15 mouse cellular contexts compared by ENCODE assay signal in the genomic region with DNA sequence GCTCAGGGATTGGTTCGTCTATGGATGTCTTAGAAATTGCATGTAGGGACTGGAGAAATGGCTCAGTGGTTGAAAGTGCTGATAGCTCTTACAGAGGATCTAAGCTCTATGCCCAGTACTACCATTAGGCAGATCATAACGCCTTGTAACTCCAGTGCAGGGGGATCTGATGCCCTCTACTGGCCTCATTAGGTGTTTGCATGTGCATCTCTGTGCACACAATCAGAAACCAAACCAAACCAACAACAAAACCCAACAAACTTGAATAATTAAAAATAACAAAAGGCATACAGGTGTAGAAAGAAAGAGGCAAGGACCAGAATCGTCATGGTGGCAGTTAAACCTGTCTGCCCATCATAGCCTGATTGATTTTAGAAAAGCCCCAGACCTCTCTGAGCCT.
DNase-seq lines count a peak whose midpoint lies in the region; ATAC-seq and TF ChIP-seq lines count a peak whose summit lies in the region.
"Had no signal": no experiment of that assay in that cellular context is flagged by ENCODE, and none has a peak within 500 bp of the region (broad histone marks: within the 10 kb centered on the region; RNA-seq: fewer than 3 reads in every experiment).

No protein-coding gene starts in this region.

- no peaks in the 10 kb centered on the region for H3K27me3 ChIP-seq in intestine, postnatal 0 days (replicated peaks; ENCODE audit: control insufficient read depth, insufficient read depth, low read length)
- no peaks in the 10 kb centered on the region for H3K27me3 ChIP-seq in intestine, embryonic 15.5 days (replicated peaks)
- H3K27me3 ChIP-seq in midbrain, embryonic 11.5 days (ENCODE audit: control insufficient read depth, insufficient read depth, low read length) = no peaks in the 10 kb centered on the region
- H3K27me3 ChIP-seq in midbrain, embryonic 16.5 days (ENCODE audit: control insufficient read depth, insufficient read depth, low read depth, low read length) = no peaks in the 10 kb centered on the region
- H3K27me3 ChIP-seq: neural tube, embryonic 12.5 days had no signal

- no peak overlapping the region for H3K4me2 ChIP-seq in intestine, postnatal 0 days (replicated peaks; ENCODE audit: low read depth)
- no peak overlapping the region for H3K4me2 ChIP-seq in intestine, embryonic 15.5 days (replicated peaks)
- no peak overlapping the region for H3K4me2 ChIP-seq in midbrain, embryonic 11.5 days
- H3K4me2 ChIP-seq in midbrain, embryonic 16.5 days (ENCODE audit: low read length) = no peak overlapping the region
- H3K4me2 ChIP-seq: neural tube, embryonic 12.5 days had no signal

- peak; percentile 84 for DNase-seq in midbrain, embryonic 11.5 days (ENCODE audit: low spot score, missing footprints)
- DNase-seq in embryo, embryonic 10.5 days (ENCODE audit: low spot score) = peak; percentile 47
- no peak for DNase-seq in left cerebral cortex, adult 9 months (ENCODE audit: low spot score in 2 of 2)
- no peak for DNase-seq in right cerebral cortex, adult 18-20 months
- DNase-seq in cerebellum, adult 11-12 months = no peak
- DNase-seq: adrenal gland, postnatal 36 days; cerebellum, postnatal 10 days; heart, postnatal 4 days; kidney, postnatal 4 days; left cerebral cortex, postnatal 4 days; right cerebral cortex, postnatal 14 days had no signal

- H3K27ac ChIP-seq in intestine, postnatal 0 days (ENCODE audit: low read depth, low read length) = no peak overlapping the region
- no peak overlapping the region for H3K27ac ChIP-seq in intestine, embryonic 15.5 days
- H3K27ac ChIP-seq in midbrain, embryonic 11.5 days (ENCODE audit: low read depth, low read length) = no peak overlapping the region
- no peak overlapping the region for H3K27ac ChIP-seq in midbrain, embryonic 16.5 days (ENCODE audit: low read length)
- H3K27ac ChIP-seq: neural tube, embryonic 12.5 days had no signal

- H3K36me3 ChIP-seq in intestine, postnatal 0 days (ENCODE audit: control insufficient read depth, insufficient read depth) = no peaks in the 10 kb centered on the region
- no peaks in the 10 kb centered on the region for H3K36me3 ChIP-seq in intestine, embryonic 15.5 days
- no peaks in the 10 kb centered on the region for H3K36me3 ChIP-seq in midbrain, embryonic 11.5 days (ENCODE audit: control insufficient read depth, insufficient read depth, low read length)
- H3K36me3 ChIP-seq in midbrain, embryonic 16.5 days (ENCODE audit: control insufficient read depth, insufficient read depth, low read length) = no peaks in the 10 kb centered on the region
- H3K36me3 ChIP-seq: neural tube, embryonic 12.5 days had no signal

- WGBS in intestine, postnatal 0 days = 64% methylated on average over 3 of the region's 3 CpGs
- 63% methylated on average over 3 of the region's 3 CpGs for WGBS in intestine, embryonic 15.5 days
- WGBS in midbrain, embryonic 11.5 days = 65% methylated on average over 3 of the region's 3 CpGs
- 53% methylated on average over 3 of the region's 3 CpGs for WGBS in midbrain, embryonic 16.5 days

- no peaks in the 10 kb centered on the region for H3K9me3 ChIP-seq in intestine, postnatal 0 days (ENCODE audit: control insufficient read depth)
- H3K9me3 ChIP-seq in intestine, embryonic 15.5 days = no peaks in the 10 kb centered on the region
- no peaks in the 10 kb centered on the region for H3K9me3 ChIP-seq in midbrain, embryonic 11.5 days (ENCODE audit: control insufficient read depth, low read length)
- no peaks in the 10 kb centered on the region for H3K9me3 ChIP-seq in midbrain, embryonic 16.5 days (replicated peaks; ENCODE audit: control insufficient read depth, low read length, poor library complexity, severe bottlenecking)
- H3K9me3 ChIP-seq: neural tube, embryonic 12.5 days had no signal

- peak; percentile 70 for TF ChIP-seq CTCF in intestine, postnatal 0 days (IDR thresholded peaks at IDR 0.05; ENCODE audit: low read depth)

- no peaks in the 10 kb centered on the region for H3K4me1 ChIP-seq in intestine, postnatal 0 days (replicated peaks; ENCODE audit: control insufficient read depth, insufficient read depth, low read length)
- peaks cover 4% of the 10 kb centered on the region; the same call in 1 of the 2 replicates for H3K4me1 ChIP-seq in intestine, embryonic 15.5 days (replicated peaks)
- no peaks in the 10 kb centered on the region for H3K4me1 ChIP-seq in midbrain, embryonic 11.5 days (ENCODE audit: control insufficient read depth, insufficient read depth, low read length)
- H3K4me1 ChIP-seq in midbrain, embryonic 16.5 days (ENCODE audit: control insufficient read depth, insufficient read depth, low read length) = no peaks in the 10 kb centered on the region
- H3K4me1 ChIP-seq: neural tube, embryonic 12.5 days had no signal

- H3K4me3 ChIP-seq in intestine, postnatal 0 days (ENCODE audit: low read depth, low read length) = no peak overlapping the region
- no peak overlapping the region for H3K4me3 ChIP-seq in intestine, embryonic 15.5 days (replicated peaks)
- no peak overlapping the region for H3K4me3 ChIP-seq in midbrain, embryonic 11.5 days (ENCODE audit: low read depth, low read length)
- H3K4me3 ChIP-seq in midbrain, embryonic 16.5 days (ENCODE audit: low read depth, low read length) = no peak overlapping the region
- H3K4me3 ChIP-seq: neural tube, embryonic 12.5 days had no signal

- no peak for ATAC-seq in intestine, postnatal 0 days
- no peak for ATAC-seq in intestine, embryonic 15.5 days
- ATAC-seq in midbrain, embryonic 11.5 days (ENCODE audit: low FRiP score) = no peak
- no peak for ATAC-seq in midbrain, embryonic 16.5 days

- no peak overlapping the region for H3K9ac ChIP-seq in intestine, postnatal 0 days (ENCODE audit: low read depth, low read length)
- H3K9ac ChIP-seq in intestine, embryonic 15.5 days = no peak overlapping the region
- no peak overlapping the region for H3K9ac ChIP-seq in midbrain, embryonic 11.5 days (ENCODE audit: low read length)
- H3K9ac ChIP-seq in midbrain, embryonic 16.5 days (ENCODE audit: low read depth, low read length) = no peak overlapping the region
- H3K9ac ChIP-seq: neural tube, embryonic 12.5 days had no signal

Comparison
In these comparisons a context has a peak if more than half of its experiments do, and no peak if none do; other contexts are left out.
1. DNase-seq: peak in midbrain, embryonic 11.5 days (single experiment) and embryo, embryonic 10.5 days (single experiment); none in left cerebral cortex, adult 9 months (0 of 2), right cerebral cortex, adult 18-20 months (single experiment) and cerebellum, adult 11-12 months (single experiment).